Mouse (Mus musculus): ENCODE results near the gene Olfr1420. TPM values are rescaled to one million over a fixed set of nuclear protein-coding genes. Genes with fewer than 3 reads are reported as not detected.
"Not testable (repeated sequence)": the region's sequence is repeated elsewhere in the genome, so short reads cannot be mapped to it uniquely, and the experiment has no call there.

Gene Olfr1420
- not detected in 2 replicates for polyA plus RNA-seq (2016; fragmentation: Nextera tagmentation; extraction: Ambion mirVana)

DNA sequence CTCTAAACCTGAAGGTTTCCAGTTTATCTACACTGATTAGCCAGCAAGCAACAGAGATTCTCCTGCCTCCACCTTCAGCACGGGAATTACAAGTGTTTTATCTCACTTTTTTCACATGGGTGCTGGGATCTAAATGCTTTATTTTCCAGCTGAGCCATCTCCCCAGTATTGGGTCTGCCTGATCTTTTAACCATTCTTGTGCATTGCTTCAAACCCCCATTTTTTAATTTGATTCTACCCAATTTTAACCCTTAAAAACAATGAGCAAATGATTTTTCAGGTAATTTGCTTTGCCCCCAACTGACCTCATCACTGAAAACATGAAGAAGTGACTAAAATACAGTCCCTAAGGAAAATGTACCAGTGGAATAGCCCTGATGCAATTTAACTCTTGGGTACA lies at the start of gene Olfr1420:
Gene Olfr1420, plus strand, starts transcription at position 301 of the 400 bp plus-strand sequence.
- Histone ChIP-seq H3K27ac (replicated peaks) (no peak within 1 kb of the TSS), H3K9me3 (replicated peaks) (no peaks in the 10 kb centered on the region), H3K27me3 (ENCODE audit: low read depth, poor library complexity, severe bottlenecking) (no peaks in the 10 kb centered on the region), H3K4me1 (no peaks in the 10 kb centered on the region), H3K36me3 (no peaks in the 10 kb centered on the region), H3K4me3 (no peak within 1 kb of the TSS)
- DNase-seq (ENCODE audit: low spot score), result no peak
- WGBS, result 44% methylated on average over 1 of the region's 1 CpGs

DNA sequence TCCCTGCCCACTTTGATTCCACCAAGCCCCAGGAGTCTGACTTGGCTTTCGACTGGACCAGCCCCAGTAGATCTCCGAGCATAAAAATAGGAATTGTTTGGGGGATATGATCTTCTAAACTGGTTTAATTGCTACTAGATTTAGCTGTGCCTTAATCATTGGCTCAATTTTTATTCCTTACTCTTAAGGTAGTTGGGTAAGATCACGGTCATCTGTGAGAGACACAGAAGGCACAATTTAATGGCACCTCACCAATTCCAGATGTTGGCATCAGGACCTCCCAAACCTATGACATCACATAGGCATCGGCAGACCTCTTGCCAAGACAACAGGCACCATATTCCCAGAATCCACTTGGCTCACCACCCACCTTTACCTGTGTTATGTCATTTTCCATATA lies 47.2 kb upstream of the Olfr1420 start, which contains the start of gene Olfr1417:
Gene Olfr1417, minus strand, starts transcription at position 101 of the 400 bp plus-strand sequence.
- H3K9me3 ChIP-seq (replicated peaks), result no peaks in the 10 kb centered on the region
- no peak within 1 kb of the TSS for H3K4me3 ChIP-seq
- no peak for DNase-seq (ENCODE audit: low spot score)
- no peaks in the 10 kb centered on the region for H3K4me1 ChIP-seq
- WGBS, result 86% methylated on average over 4 of the region's 4 CpGs
- no peak within 1 kb of the TSS for H3K27ac ChIP-seq (replicated peaks)
- no peaks in the 10 kb centered on the region for H3K36me3 ChIP-seq
- H3K27me3 ChIP-seq (ENCODE audit: low read depth, poor library complexity, severe bottlenecking), result no peaks in the 10 kb centered on the region

DNA sequence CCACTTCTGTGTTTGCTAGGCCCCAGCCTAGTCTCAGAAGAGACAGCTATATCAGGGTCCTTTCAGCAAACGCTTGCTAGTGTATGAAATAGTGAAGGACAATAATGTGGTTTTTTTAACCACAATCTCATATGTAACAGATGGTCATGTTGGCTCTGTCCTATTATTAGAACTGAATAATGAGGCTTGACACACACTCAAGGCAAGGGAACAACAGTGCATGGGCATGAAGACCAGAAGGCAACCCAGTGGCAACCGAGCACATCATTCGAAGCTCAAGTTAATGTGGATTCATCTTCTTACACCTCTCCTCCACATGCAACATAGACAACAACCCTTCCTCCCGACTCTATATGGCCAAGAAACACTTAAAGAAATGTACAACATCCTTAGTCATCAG lies 40.0 kb upstream of the Olfr1420 start:
- no peak for DNase-seq (ENCODE audit: low spot score)
- Histone ChIP-seq H3K4me1 (no peaks in the 10 kb centered on the region), H3K27ac (replicated peaks) (no peak overlapping the region), H3K4me3 (no peak overlapping the region), H3K36me3 (no peaks in the 10 kb centered on the region), H3K27me3 (ENCODE audit: low read depth, poor library complexity, severe bottlenecking) (no peaks in the 10 kb centered on the region), H3K9me3 (replicated peaks) (no peaks in the 10 kb centered on the region)
- WGBS, result 89% methylated on average over 4 of the region's 4 CpGs

DNA sequence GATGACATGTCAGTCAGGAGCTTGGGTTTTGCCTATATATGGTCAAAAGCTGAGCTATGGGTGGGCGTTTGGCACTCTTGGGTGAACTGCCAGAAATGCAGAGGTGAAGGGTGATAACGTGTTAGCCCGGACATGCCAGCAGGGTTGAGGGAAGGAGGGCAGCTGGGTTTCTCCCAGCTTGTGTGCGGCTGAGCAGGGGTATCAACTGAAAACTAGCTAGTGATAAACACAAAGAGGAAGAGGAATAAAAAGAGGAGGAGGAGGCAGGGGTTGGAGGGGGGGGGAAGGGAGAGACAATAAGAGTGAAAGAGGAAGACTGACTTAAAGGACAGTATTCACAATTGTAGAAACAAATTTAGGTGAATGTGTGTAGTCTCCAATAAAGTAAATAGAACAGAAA lies 33.7 kb upstream of the Olfr1420 start:
- 76% methylated on average over 4 of the region's 4 CpGs for WGBS
- no peak for DNase-seq (ENCODE audit: low spot score)
- no peaks in the 10 kb centered on the region for H3K27me3 ChIP-seq (ENCODE audit: low read depth, poor library complexity, severe bottlenecking)

DNA sequence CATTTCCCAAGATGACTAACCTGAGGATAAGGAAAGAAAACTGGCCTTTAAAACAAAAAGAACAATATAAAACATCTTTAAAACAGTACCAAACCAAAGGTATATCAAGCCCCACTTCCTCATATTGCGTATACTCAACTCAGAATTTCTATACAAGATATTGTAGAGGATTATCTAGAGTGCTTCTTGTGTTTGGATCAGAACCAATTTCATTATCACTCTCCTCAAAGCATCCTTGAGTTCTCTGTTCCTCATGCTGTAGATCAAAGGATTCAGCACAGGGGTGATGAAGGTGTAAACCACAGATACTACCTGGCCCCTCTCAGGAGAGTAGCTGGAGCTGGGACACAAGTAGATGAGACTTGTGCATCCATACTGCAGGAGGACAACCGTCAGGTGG lies 31.5 kb upstream of the Olfr1420 start:
- WGBS, result 84% methylated on average over 2 of the region's 2 CpGs
- no peaks in the 10 kb centered on the region for H3K9me3 ChIP-seq (replicated peaks)
- no peak overlapping the region for H3K27ac ChIP-seq (replicated peaks)
- no peaks in the 10 kb centered on the region for H3K4me1 ChIP-seq
- H3K36me3 ChIP-seq, result no peaks in the 10 kb centered on the region
- no peaks in the 10 kb centered on the region for H3K27me3 ChIP-seq (ENCODE audit: low read depth, poor library complexity, severe bottlenecking)
- no peak overlapping the region for H3K4me3 ChIP-seq
- DNase-seq (ENCODE audit: low spot score), result no peak

More for the DNA sequence above, 33.7 kb upstream of the Olfr1420 start:
- Histone ChIP-seq H3K4me3 (no peak overlapping the region), H3K27ac (replicated peaks) (no peak overlapping the region), H3K4me1 (no peaks in the 10 kb centered on the region), H3K9me3 (replicated peaks) (no peaks in the 10 kb centered on the region), H3K36me3 (no peaks in the 10 kb centered on the region)

DNA sequence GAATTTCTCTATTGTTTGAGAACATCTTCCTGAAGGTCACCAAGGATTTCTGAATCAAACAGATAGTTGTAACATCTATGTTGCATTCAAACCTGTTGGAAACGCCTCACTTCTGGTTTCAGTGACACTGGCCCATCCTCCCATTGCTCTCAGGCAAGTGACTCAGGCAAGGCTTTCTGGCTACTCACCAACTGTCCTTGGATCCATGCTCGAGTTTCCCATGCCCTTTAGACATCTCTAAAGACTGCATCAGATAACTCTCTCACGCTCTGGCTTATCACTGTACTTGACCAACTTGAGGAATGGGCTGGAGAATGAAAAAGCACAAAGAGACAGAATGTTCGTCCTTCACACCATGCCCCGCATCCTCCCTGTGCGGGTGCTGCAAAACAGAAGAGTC lies 29.9 kb upstream of the Olfr1420 start:
- DNase-seq (ENCODE audit: low spot score), result no peak
- Histone ChIP-seq H3K9me3 (replicated peaks) (no peaks in the 10 kb centered on the region), H3K4me1 (no peaks in the 10 kb centered on the region), H3K36me3 (no peaks in the 10 kb centered on the region), H3K27ac (replicated peaks) (no peak overlapping the region), H3K4me3 (no peak overlapping the region), H3K27me3 (ENCODE audit: low read depth, poor library complexity, severe bottlenecking) (no peaks in the 10 kb centered on the region)
- 82% methylated on average over 6 of the region's 6 CpGs for whole genome bisulfite sequencing

DNA sequence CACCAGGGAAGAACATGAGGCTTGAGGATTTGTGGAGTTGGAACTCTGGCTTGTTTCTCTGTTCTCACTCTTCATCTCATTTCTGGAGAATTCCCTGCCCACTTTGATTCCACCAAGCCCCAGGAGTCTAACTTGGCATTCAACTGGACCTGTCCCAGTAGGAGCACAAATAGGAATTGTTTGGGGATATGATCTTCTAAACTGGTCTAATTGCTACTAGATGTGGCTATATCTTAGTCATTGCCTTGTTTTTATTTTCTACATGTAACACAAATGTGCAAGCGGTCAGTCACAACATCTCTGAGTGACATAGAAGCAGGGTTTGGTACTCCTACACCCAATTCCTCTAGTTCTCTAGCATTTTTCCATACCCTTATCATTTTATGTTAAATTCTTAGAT lies 25.4 kb upstream of the Olfr1420 start, which contains the start of gene Olfr1418:
Gene Olfr1418, minus strand, starts transcription at position 101 of the 400 bp plus-strand sequence.
- DNase-seq (ENCODE audit: low spot score), result no peak
- Histone ChIP-seq H3K36me3 (no peaks in the 10 kb centered on the region), H3K27me3 (ENCODE audit: low read depth, poor library complexity, severe bottlenecking) (no peaks in the 10 kb centered on the region), H3K4me3 (no peak within 1 kb of the TSS), H3K27ac (replicated peaks) (no peak within 1 kb of the TSS), H3K4me1 (no peaks in the 10 kb centered on the region), H3K9me3 (replicated peaks) (no peaks in the 10 kb centered on the region; the same call in 1 of the 2 replicates)
- WGBS, result 89% methylated on average over 1 of the region's 1 CpGs

DNA sequence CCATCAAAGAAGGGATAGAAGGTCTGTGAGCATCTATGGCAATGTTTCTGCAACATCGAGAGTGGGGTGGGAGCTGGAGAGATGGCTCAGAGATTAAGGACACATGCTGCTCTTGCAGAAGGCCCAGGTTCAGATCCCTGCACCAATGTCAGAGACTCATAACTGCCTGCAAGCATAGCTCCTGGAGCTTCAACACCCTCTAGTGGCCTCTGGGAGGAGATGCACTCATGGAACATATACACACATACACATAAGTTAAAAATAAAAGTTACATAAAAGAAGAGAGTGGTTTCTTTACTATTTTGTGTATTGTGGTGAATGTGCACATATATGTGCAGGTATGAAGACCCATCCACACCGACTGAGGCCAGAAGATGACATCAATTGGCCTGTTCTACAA lies 18.5 kb upstream of the Olfr1420 start:
- Histone ChIP-seq H3K27me3 (ENCODE audit: low read depth, poor library complexity, severe bottlenecking) (no peaks in the 10 kb centered on the region), H3K27ac (replicated peaks) (no peak overlapping the region), H3K36me3 (no peaks in the 10 kb centered on the region), H3K4me1 (no peaks in the 10 kb centered on the region), H3K9me3 (replicated peaks) (peaks cover 6% of the 10 kb centered on the region), H3K4me3 (no peak overlapping the region)
- DNase-seq (ENCODE audit: low spot score), result no peak
- WGBS, result 82% methylated on average over 2 of the region's 2 CpGs

DNA sequence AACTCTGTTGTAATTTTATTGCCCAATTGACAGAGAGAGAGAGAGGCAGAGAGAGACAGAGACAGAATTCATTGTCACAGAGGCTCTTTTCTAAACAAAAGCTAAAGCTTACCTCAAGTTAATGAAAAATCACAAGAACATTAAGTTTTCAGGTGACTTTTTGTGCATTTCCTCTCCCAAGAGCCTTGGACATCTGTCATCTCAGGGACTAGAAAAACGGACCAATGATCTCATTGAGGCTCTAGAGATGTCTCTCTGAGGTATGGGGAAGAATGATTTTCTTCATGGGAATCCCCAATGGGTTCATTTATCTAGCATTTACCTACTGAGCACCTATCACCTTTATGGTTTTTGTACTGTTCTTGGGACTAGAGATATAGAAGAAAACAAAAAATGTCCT lies 11.4 kb upstream of the Olfr1420 start, which contains the start of gene Olfr1419:
Gene Olfr1419, minus strand, starts transcription at position 101 of the 400 bp plus-strand sequence.
- WGBS, result 58% methylated on average over 1 of the region's 1 CpGs
- Histone ChIP-seq H3K27ac (replicated peaks) (no peak within 1 kb of the TSS), H3K4me3 (no peak within 1 kb of the TSS), H3K27me3 (ENCODE audit: low read depth, poor library complexity, severe bottlenecking) (no peaks in the 10 kb centered on the region), H3K36me3 (no peaks in the 10 kb centered on the region), H3K4me1 (no peaks in the 10 kb centered on the region), H3K9me3 (replicated peaks) (no peaks in the 10 kb centered on the region)
- no peak for DNase-seq (ENCODE audit: low spot score)

DNA sequence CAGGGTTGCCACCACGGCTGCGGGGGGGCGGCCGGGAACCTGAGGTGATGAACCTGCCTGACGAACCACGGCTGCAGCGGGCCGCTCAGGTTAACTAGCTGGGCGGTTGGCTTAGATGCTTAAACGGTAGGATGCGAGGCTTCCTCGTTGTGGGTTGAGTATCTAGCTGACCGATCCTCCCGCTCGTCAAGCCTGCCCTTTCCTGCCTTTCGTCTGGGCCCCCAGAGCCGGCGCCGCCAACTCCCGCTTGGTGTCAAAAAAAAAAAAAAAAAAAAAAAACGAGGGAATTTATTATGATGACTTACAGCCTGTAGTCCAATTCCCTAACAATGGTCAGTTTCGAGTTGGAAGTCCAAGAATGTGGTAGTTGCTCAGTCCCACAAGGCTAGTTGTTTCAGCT lies 8.0 kb upstream of the Olfr1420 start:
- H3K36me3 ChIP-seq; H3K9me3 ChIP-seq (replicated peaks); H3K4me3 ChIP-seq; H3K27ac ChIP-seq (replicated peaks); H3K27me3 ChIP-seq (ENCODE audit: low read depth, poor library complexity, severe bottlenecking); DNase-seq (ENCODE audit: low spot score); H3K4me1 ChIP-seq: not testable (repeated sequence)
- 65% methylated on average over 22 of the region's 22 CpGs for WGBS

DNA sequence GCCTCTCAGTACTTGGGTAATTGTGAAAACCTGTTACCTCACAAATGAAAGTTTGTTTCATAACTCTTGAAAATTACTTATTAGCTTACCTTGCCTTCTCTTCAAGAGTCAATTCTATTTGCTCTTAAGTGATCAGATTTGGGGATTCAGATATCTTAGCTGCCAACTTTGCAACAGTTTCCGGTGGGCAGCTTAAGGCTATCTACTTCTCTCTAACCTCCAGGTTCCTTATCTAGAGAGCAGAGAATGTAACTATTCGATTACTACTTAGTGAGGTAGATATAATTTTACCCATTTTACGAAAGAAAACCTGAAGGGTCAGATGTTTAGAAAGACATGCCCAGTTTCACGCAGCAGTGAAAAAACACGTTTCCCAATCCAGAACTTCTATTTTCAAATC lies 24.7 kb downstream of the Olfr1420 start:
- peak overlapping the region; percentile 91; the same call in 1 of the 2 replicates for H3K4me3 ChIP-seq
- DNase-seq (ENCODE audit: low spot score), result no peak
- H3K4me1 ChIP-seq, result peaks cover 30% of the 10 kb centered on the region
- no peak overlapping the region for H3K27ac ChIP-seq (replicated peaks)
- no peaks in the 10 kb centered on the region for H3K9me3 ChIP-seq (replicated peaks)
- H3K27me3 ChIP-seq (ENCODE audit: low read depth, poor library complexity, severe bottlenecking), result no peaks in the 10 kb centered on the region
- peaks cover 17% of the 10 kb centered on the region for H3K36me3 ChIP-seq
- 91% methylated on average over 5 of the region's 5 CpGs for WGBS

DNA sequence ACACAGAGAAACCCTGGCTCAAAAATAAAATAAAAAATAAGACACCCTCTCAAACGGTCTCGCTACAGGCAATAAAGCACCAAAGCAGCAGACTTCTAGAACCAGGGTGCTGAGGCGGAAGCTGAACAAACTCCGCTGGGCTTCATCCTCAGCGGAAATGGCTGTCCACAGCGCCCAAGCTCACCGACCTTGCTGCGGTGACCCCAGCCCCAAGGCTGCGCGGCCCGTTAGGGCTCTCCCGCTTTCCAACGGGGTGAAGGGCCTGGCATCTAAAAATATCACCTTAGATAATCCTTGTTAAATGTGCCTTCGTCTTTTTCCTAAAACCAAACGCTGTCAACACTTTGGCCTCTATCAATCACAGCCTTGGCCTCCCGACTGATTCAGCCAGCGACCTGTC lies 25.2 kb downstream of the Olfr1420 start:
- no peak for DNase-seq (ENCODE audit: low spot score)
- Histone ChIP-seq H3K27ac (replicated peaks) (peak overlapping the region; percentile 96), H3K27me3 (ENCODE audit: low read depth, poor library complexity, severe bottlenecking) (no peaks in the 10 kb centered on the region), H3K4me3 (peak overlapping the region; percentile 91), H3K36me3 (peaks cover 22% of the 10 kb centered on the region), H3K9me3 (replicated peaks) (no peaks in the 10 kb centered on the region), H3K4me1 (peaks cover 32% of the 10 kb centered on the region)
- 3% methylated on average over 17 of the region's 17 CpGs for whole genome bisulfite sequencing

DNA sequence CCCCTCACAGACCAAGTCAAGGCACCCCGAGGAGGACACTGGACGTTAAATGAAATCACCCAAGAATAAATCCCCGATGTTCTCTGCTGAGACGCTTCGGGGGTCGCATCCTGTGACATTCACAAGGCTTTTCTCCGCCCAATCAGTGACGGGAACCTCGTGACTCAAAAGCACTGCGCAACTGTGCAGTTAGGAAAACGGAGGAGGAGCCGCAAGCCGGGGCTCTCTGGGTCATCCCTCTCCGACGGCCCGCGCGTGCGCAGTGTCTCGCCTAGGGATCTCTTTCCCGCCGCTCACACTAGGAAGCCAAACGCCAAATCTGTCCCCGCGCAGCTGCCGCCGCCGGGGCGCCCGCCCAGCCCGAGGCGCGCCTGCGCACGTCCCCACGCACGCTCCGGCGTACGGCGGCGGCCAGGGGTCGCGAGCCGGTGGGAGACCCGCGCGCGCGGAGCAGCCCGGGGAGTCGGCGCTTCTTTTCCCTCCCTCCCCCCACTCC lies 25.7 kb downstream of the Olfr1420 start, which contains the start of gene Patl1:
Gene Patl1, plus strand, starts transcription at position 363 of the 496 bp plus-strand sequence.
- Histone ChIP-seq H3K4me1 (peaks cover 32% of the 10 kb centered on the region), H3K4me3 (peak within 1 kb of the TSS; percentile 91), H3K27ac (replicated peaks) (peak within 1 kb of the TSS; percentile 96), H3K27me3 (ENCODE audit: low read depth, poor library complexity, severe bottlenecking) (no peaks in the 10 kb centered on the region), H3K9me3 (replicated peaks) (no peaks in the 10 kb centered on the region), H3K36me3 (peaks cover 27% of the 10 kb centered on the region)
- DNase-seq (ENCODE audit: low spot score), result peak; percentile 98
- WGBS, result under 1% methylated on average over 41 of the region's 53 CpGs
